Mouse (Mus musculus): Measurements from ENCODE around the gene Tmtc2. TPM values are rescaled to one million over a fixed set of nuclear protein-coding genes. Genes with fewer than 3 reads are reported as not detected.

Gene Tmtc2
- 5.4 and 5.8 TPM in 2 replicates for polyA plus RNA-seq (2015; fragmentation: Nextera tagmentation; extraction: Ambion mirVana)

GRCm38 (mm10) chr10:105573908-105574694, at the start of gene Tmtc2:
Gene Tmtc2 (minus strand): TSS chr10:105574451.
- WGBS, result under 1% methylated on average over 60 of the region's 61 CpGs
- peak within 1 kb of the TSS; percentile 93 for H3K4me2 ChIP-seq (ENCODE audit: low read depth, low read length)
- no peaks in the 10 kb centered on the region for H3K9me3 ChIP-seq (ENCODE audit: control insufficient read depth, low read length)
- H3K27ac ChIP-seq (ENCODE audit: low read length), result peak within 1 kb of the TSS; percentile 88
- H3K4me1 ChIP-seq (ENCODE audit: control insufficient read depth, insufficient read depth, low read length), result peaks cover 7% of the 10 kb centered on the region
- H3K36me3 ChIP-seq (ENCODE audit: control insufficient read depth, insufficient read depth, low read length), result no peaks in the 10 kb centered on the region
- no peaks in the 10 kb centered on the region for H3K27me3 ChIP-seq (replicated peaks; ENCODE audit: control insufficient read depth, insufficient read depth, low read length)
- ATAC-seq, result peak; percentile 98
- peak within 1 kb of the TSS; percentile 79 for H3K4me3 ChIP-seq (ENCODE audit: low read length)
- H3K9ac ChIP-seq (ENCODE audit: low read depth, low read length), result peak within 1 kb of the TSS; percentile 82

- ATAC-seq, result no peak
- H3K4me2 ChIP-seq (ENCODE audit: low read depth, low read length), result no peak overlapping the region
- H3K4me1 ChIP-seq (ENCODE audit: control insufficient read depth, insufficient read depth, low read length), result no peaks in the 10 kb centered on the region
- no peak overlapping the region for H3K9ac ChIP-seq (ENCODE audit: low read depth, low read length)
- no peaks in the 10 kb centered on the region for H3K36me3 ChIP-seq (ENCODE audit: control insufficient read depth, insufficient read depth, low read length)
- H3K27ac ChIP-seq (ENCODE audit: low read length), result no peak overlapping the region
- 88% methylated on average over 3 of the region's 3 CpGs for WGBS
- H3K27me3 ChIP-seq (replicated peaks; ENCODE audit: control insufficient read depth, insufficient read depth, low read length), result no peaks in the 10 kb centered on the region
- H3K9me3 ChIP-seq (ENCODE audit: control insufficient read depth, low read length), result no peaks in the 10 kb centered on the region
- no peak overlapping the region for H3K4me3 ChIP-seq (ENCODE audit: low read length)
Measured at GRCm38 (mm10) chr10:105612117-105612516, 37.9 kb upstream of the Tmtc2 start.

GRCm38 (mm10) chr10:105598826-105599225, 24.6 kb upstream of the Tmtc2 start:
- Histone ChIP-seq H3K9me3 (ENCODE audit: control insufficient read depth, low read length) (no peaks in the 10 kb centered on the region), H3K4me2 (ENCODE audit: low read depth, low read length) (no peak overlapping the region), H3K27me3 (replicated peaks; ENCODE audit: control insufficient read depth, insufficient read depth, low read length) (no peaks in the 10 kb centered on the region), H3K4me1 (ENCODE audit: control insufficient read depth, insufficient read depth, low read length) (no peaks in the 10 kb centered on the region), H3K36me3 (ENCODE audit: control insufficient read depth, insufficient read depth, low read length) (no peaks in the 10 kb centered on the region), H3K9ac (ENCODE audit: low read depth, low read length) (no peak overlapping the region), H3K4me3 (ENCODE audit: low read length) (no peak overlapping the region), H3K27ac (ENCODE audit: low read length) (no peak overlapping the region)
- 70% methylated on average over 8 of the region's 8 CpGs for WGBS
- no peak for ATAC-seq

GRCm38 (mm10) chr10:105597226-105597625, 23.0 kb upstream of the Tmtc2 start:
- no peaks in the 10 kb centered on the region for H3K27me3 ChIP-seq (replicated peaks; ENCODE audit: control insufficient read depth, insufficient read depth, low read length)
- ATAC-seq, result no peak
- no peak overlapping the region for H3K4me2 ChIP-seq (ENCODE audit: low read depth, low read length)
- WGBS, result 67% methylated on average over 3 of the region's 3 CpGs
- no peaks in the 10 kb centered on the region for H3K36me3 ChIP-seq (ENCODE audit: control insufficient read depth, insufficient read depth, low read length)
- H3K9me3 ChIP-seq (ENCODE audit: control insufficient read depth, low read length), result no peaks in the 10 kb centered on the region
- H3K27ac ChIP-seq (ENCODE audit: low read length), result no peak overlapping the region
- H3K4me1 ChIP-seq (ENCODE audit: control insufficient read depth, insufficient read depth, low read length), result no peaks in the 10 kb centered on the region
- H3K9ac ChIP-seq (ENCODE audit: low read depth, low read length), result no peak overlapping the region
- H3K4me3 ChIP-seq (ENCODE audit: low read length), result no peak overlapping the region

- no peak overlapping the region for H3K9ac ChIP-seq (ENCODE audit: low read depth, low read length)
- no peak overlapping the region for H3K27ac ChIP-seq (ENCODE audit: low read length)
- H3K4me2 ChIP-seq (ENCODE audit: low read depth, low read length), result no peak overlapping the region
- no peaks in the 10 kb centered on the region for H3K4me1 ChIP-seq (ENCODE audit: control insufficient read depth, insufficient read depth, low read length)
- no peak for ATAC-seq
- H3K36me3 ChIP-seq (ENCODE audit: control insufficient read depth, insufficient read depth, low read length), result no peaks in the 10 kb centered on the region
- no peak overlapping the region for H3K4me3 ChIP-seq (ENCODE audit: low read length)
- 69% methylated on average over 7 of the region's 7 CpGs for WGBS
- H3K9me3 ChIP-seq (ENCODE audit: control insufficient read depth, low read length), result no peaks in the 10 kb centered on the region
- H3K27me3 ChIP-seq (replicated peaks; ENCODE audit: control insufficient read depth, insufficient read depth, low read length), result no peaks in the 10 kb centered on the region
Measured at GRCm38 (mm10) chr10:105595480-105596102, 21.3 kb upstream of the Tmtc2 start.

GRCm38 (mm10) chr10:105588141-105588540, 13.9 kb upstream of the Tmtc2 start:
- Histone ChIP-seq H3K36me3 (ENCODE audit: control insufficient read depth, insufficient read depth, low read length) (no peaks in the 10 kb centered on the region), H3K4me3 (ENCODE audit: low read length) (no peak overlapping the region), H3K27ac (ENCODE audit: low read length) (no peak overlapping the region), H3K9me3 (ENCODE audit: control insufficient read depth, low read length) (no peaks in the 10 kb centered on the region), H3K4me2 (ENCODE audit: low read depth, low read length) (no peak overlapping the region), H3K9ac (ENCODE audit: low read depth, low read length) (no peak overlapping the region), H3K4me1 (ENCODE audit: control insufficient read depth, insufficient read depth, low read length) (no peaks in the 10 kb centered on the region), H3K27me3 (replicated peaks; ENCODE audit: control insufficient read depth, insufficient read depth, low read length) (no peaks in the 10 kb centered on the region)
- no peak for ATAC-seq

- no peak overlapping the region for H3K27ac ChIP-seq (ENCODE audit: low read length)
- H3K9me3 ChIP-seq (ENCODE audit: control insufficient read depth, low read length), result no peaks in the 10 kb centered on the region
- ATAC-seq, result no peak
- no peaks in the 10 kb centered on the region for H3K36me3 ChIP-seq (ENCODE audit: control insufficient read depth, insufficient read depth, low read length)
- 46% methylated on average over 2 of the region's 2 CpGs for WGBS
- H3K27me3 ChIP-seq (replicated peaks; ENCODE audit: control insufficient read depth, insufficient read depth, low read length), result no peaks in the 10 kb centered on the region
- H3K4me2 ChIP-seq (ENCODE audit: low read depth, low read length), result no peak overlapping the region
- no peak overlapping the region for H3K4me3 ChIP-seq (ENCODE audit: low read length)
- H3K9ac ChIP-seq (ENCODE audit: low read depth, low read length), result no peak overlapping the region
- H3K4me1 ChIP-seq (ENCODE audit: control insufficient read depth, insufficient read depth, low read length), result peaks cover 7% of the 10 kb centered on the region
Measured at GRCm38 (mm10) chr10:105579318-105579717, 5.1 kb upstream of the Tmtc2 start.

GRCm38 (mm10) chr10:105578291-105578845, 4.1 kb upstream of the Tmtc2 start:
- no peak overlapping the region for H3K4me2 ChIP-seq (ENCODE audit: low read depth, low read length)
- WGBS, result 52% methylated on average over 8 of the region's 8 CpGs
- ATAC-seq, result no peak
- no peak overlapping the region for H3K27ac ChIP-seq (ENCODE audit: low read length)
- H3K4me3 ChIP-seq (ENCODE audit: low read length), result no peak overlapping the region
- H3K36me3 ChIP-seq (ENCODE audit: control insufficient read depth, insufficient read depth, low read length), result no peaks in the 10 kb centered on the region
- H3K9me3 ChIP-seq (ENCODE audit: control insufficient read depth, low read length), result no peaks in the 10 kb centered on the region
- no peaks in the 10 kb centered on the region for H3K27me3 ChIP-seq (replicated peaks; ENCODE audit: control insufficient read depth, insufficient read depth, low read length)
- H3K4me1 ChIP-seq (ENCODE audit: control insufficient read depth, insufficient read depth, low read length), result peaks cover 7% of the 10 kb centered on the region
- no peak overlapping the region for H3K9ac ChIP-seq (ENCODE audit: low read depth, low read length)

GRCm38 (mm10) chr10:105574695-105575660, 727 bp upstream of the Tmtc2 start:
- peak overlapping the region; percentile 79 for H3K4me3 ChIP-seq (ENCODE audit: low read length)
- WGBS, result under 1% methylated on average over 44 of the region's 44 CpGs
- no peaks in the 10 kb centered on the region for H3K9me3 ChIP-seq (ENCODE audit: control insufficient read depth, low read length)
- peak overlapping the region; percentile 82 for H3K9ac ChIP-seq (ENCODE audit: low read depth, low read length)
- H3K27ac ChIP-seq (ENCODE audit: low read length), result peak overlapping the region; percentile 65
- peaks cover 7% of the 10 kb centered on the region for H3K4me1 ChIP-seq (ENCODE audit: control insufficient read depth, insufficient read depth, low read length)
- no peaks in the 10 kb centered on the region for H3K27me3 ChIP-seq (replicated peaks; ENCODE audit: control insufficient read depth, insufficient read depth, low read length)
- ATAC-seq, result peak; percentile 76
- H3K4me2 ChIP-seq (ENCODE audit: low read depth, low read length), result peak overlapping the region; percentile 93
- H3K36me3 ChIP-seq (ENCODE audit: control insufficient read depth, insufficient read depth, low read length), result no peaks in the 10 kb centered on the region

All from intestine, embryonic 16.5 days (tissue).